ENCODE assay signal across 12 mouse cellular contexts in the genomic region with DNA sequence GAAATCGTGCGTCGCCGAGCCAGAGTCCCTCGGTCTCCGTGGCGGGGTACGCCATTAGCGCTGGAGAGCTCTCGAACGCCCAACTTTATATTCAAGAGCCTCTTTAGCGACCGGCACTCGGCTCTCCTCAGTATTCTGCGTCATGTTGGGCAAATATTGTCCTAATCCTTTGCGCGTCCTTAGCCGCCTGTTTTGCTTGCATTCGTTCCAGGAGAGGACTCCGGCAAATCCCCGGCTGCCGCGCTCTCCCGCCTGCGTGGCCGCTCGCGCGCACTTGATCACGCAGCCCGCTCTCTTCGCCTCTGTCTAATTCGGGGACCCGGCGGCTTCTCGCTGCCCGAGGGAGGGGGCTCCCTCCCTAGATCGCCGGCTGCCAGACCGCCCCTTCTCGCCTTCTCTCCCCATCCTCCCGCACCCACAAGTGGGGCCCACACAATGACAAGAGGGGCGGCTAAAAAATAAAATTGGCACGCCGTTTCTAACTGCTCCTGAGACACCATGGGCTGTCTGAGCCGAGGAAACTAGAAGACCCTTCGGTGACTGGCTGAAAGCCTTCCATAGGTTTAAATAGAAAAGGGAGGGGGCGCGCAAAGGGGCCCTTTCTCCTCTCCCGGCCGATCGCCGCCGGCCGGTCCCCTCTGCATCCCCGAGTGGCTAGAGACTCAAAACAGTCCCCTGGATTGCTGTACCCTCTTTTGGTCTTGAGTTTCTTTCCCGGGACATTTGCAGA. TPM values are rescaled to one million over a fixed set of nuclear protein-coding genes. Genes with fewer than 3 reads are reported as not detected.
DNase-seq lines count a peak whose midpoint lies in the region; ATAC-seq and TF ChIP-seq lines count a peak whose summit lies in the region.
"Had no signal": no experiment of that assay in that cellular context is flagged by ENCODE, and none has a peak within 500 bp of the region (broad histone marks: within the 10 kb centered on the region; RNA-seq: fewer than 3 reads in every experiment).

No protein-coding gene starts in this region.

- no peaks in the 10 kb centered on the region for H3K36me3 ChIP-seq in forebrain, embryonic 15.5 days
- no peaks in the 10 kb centered on the region for H3K36me3 ChIP-seq in midbrain, postnatal 0 days (ENCODE audit: insufficient read depth, low read length)
- no peaks in the 10 kb centered on the region for H3K36me3 ChIP-seq in heart, adult 2 months (ENCODE audit: control insufficient read depth, insufficient read depth, low read length)
- H3K36me3 ChIP-seq in liver, postnatal 0 days (replicated peaks; ENCODE audit: insufficient read depth, low read length), result no peaks in the 10 kb centered on the region

- ATAC-seq in forebrain, embryonic 15.5 days (replicated peaks), result no peak
- no peak for ATAC-seq in midbrain, postnatal 0 days (ENCODE audit: low FRiP score)
- no peak for ATAC-seq in liver, postnatal 0 days

- no peaks in the 10 kb centered on the region for H3K9me3 ChIP-seq in forebrain, embryonic 15.5 days
- H3K9me3 ChIP-seq in midbrain, postnatal 0 days (ENCODE audit: low read length), result no peaks in the 10 kb centered on the region
- H3K9me3 ChIP-seq in liver, postnatal 0 days (ENCODE audit: low read length), result no peaks in the 10 kb centered on the region

- intact Hi-C loops in heart, adult 2 months (cut with DNase I), result no loop called here

- H3K79me2 ChIP-seq in heart, adult 2 months (replicated peaks; ENCODE audit: control insufficient read depth, insufficient read depth, low read length), result no peaks in the 10 kb centered on the region

- H3K4me3 ChIP-seq in forebrain, embryonic 15.5 days, result 0 out of 2 replicates have a peak overlapping the region, but pooled peaks have one; percentile 8
- H3K4me3 ChIP-seq in lung, adult 2 months (replicated peaks; ENCODE audit: extremely low read depth, low read depth, low read length), result no peak overlapping the region
- peak overlapping the region; percentile 37 for H3K4me3 ChIP-seq in midbrain, postnatal 0 days (ENCODE audit: low read depth, low read length)
- H3K4me3 ChIP-seq in heart, adult 2 months, result no peak overlapping the region
- no peak overlapping the region for H3K4me3 ChIP-seq in liver, postnatal 0 days (ENCODE audit: low read depth, low read length)
- H3K4me3 ChIP-seq: erythroblast, embryonic 14.5 days had no signal

- no peak for TF ChIP-seq EP300 in heart, adult 2 months (IDR thresholded peaks at IDR 0.05; ENCODE audit: insufficient read depth, low read depth, low read length)
- TF ChIP-seq EP300 in liver, postnatal 0 days (IDR thresholded peaks at IDR 0.05; ENCODE audit: low read depth), result no peak

- H3K4me2 ChIP-seq in forebrain, embryonic 15.5 days (replicated peaks), result no peak overlapping the region
- peak overlapping the region; percentile 44 for H3K4me2 ChIP-seq in midbrain, postnatal 0 days (ENCODE audit: low read depth, low read length, poor library complexity, severe bottlenecking)
- no peak overlapping the region for H3K4me2 ChIP-seq in liver, postnatal 0 days (ENCODE audit: low read depth, low read length)

- WGBS in forebrain, embryonic 15.5 days, result under 1% methylated on average over 57 of the region's 57 CpGs
- WGBS in lung, adult 2 months, result 3% methylated on average over 57 of the region's 57 CpGs
- WGBS in midbrain, postnatal 0 days, result under 1% methylated on average over 57 of the region's 57 CpGs
- 2% methylated on average over 57 of the region's 57 CpGs for WGBS in heart, adult 2 months
- WGBS in liver, postnatal 0 days (ENCODE audit: insufficient replicate concordance), result 2% methylated on average over 57 of the region's 57 CpGs

- no peak overlapping the region for H3K9ac ChIP-seq in forebrain, embryonic 15.5 days (replicated peaks)
- H3K9ac ChIP-seq in midbrain, postnatal 0 days (replicated peaks; ENCODE audit: low read length, poor library complexity, severe bottlenecking), result peak overlapping the region; percentile 48
- no peak overlapping the region for H3K9ac ChIP-seq in heart, adult 2 months (ENCODE audit: low read depth, low read length)
- no peak overlapping the region for H3K9ac ChIP-seq in liver, postnatal 0 days (replicated peaks)

- peaks cover 26% of the 10 kb centered on the region for H3K4me1 ChIP-seq in forebrain, embryonic 15.5 days
- H3K4me1 ChIP-seq in lung, adult 2 months (ENCODE audit: control insufficient read depth, insufficient read depth, low read length), result no peaks in the 10 kb centered on the region
- H3K4me1 ChIP-seq in midbrain, postnatal 0 days (ENCODE audit: insufficient read depth, low read length), result no peaks in the 10 kb centered on the region
- H3K4me1 ChIP-seq in heart, adult 2 months (ENCODE audit: control insufficient read depth, insufficient read depth, low read length), result no peaks in the 10 kb centered on the region
- no peaks in the 10 kb centered on the region for H3K4me1 ChIP-seq in liver, postnatal 0 days (ENCODE audit: insufficient read depth)

- DNase-seq in brain, embryonic 14.5 days (ENCODE audit: low read depth), result peak; percentile 64
- DNase-seq in lung, adult 2 months, result peak; percentile 33
- no peak for DNase-seq in midbrain, postnatal 0 days (ENCODE audit: low spot score)
- no peak for DNase-seq in heart, adult 2 months
- DNase-seq in liver, postnatal 0 days, result no peak
- no peak for DNase-seq in left cerebral cortex, adult 9 months (ENCODE audit: low spot score in 2 of 2)
- DNase-seq: kidney, adult 2 months; thymus, postnatal 4 days had no signal

- peaks cover 97% of the 10 kb centered on the region for H3K27me3 ChIP-seq in forebrain, embryonic 15.5 days
- H3K27me3 ChIP-seq in midbrain, postnatal 0 days (ENCODE audit: insufficient read depth, low read length), result peaks cover 30% of the 10 kb centered on the region
- H3K27me3 ChIP-seq in heart, adult 2 months (ENCODE audit: control insufficient read depth, insufficient read depth, low read length), result peaks cover 18% of the 10 kb centered on the region
- H3K27me3 ChIP-seq in liver, postnatal 0 days (ENCODE audit: insufficient read depth, low read length), result peaks cover 100% of the 10 kb centered on the region

- no peak overlapping the region for H3K27ac ChIP-seq in forebrain, embryonic 15.5 days (replicated peaks)
- peak overlapping the region; percentile 48 for H3K27ac ChIP-seq in midbrain, postnatal 0 days (ENCODE audit: low read depth, low read length)
- H3K27ac ChIP-seq in heart, adult 2 months, result no peak overlapping the region
- H3K27ac ChIP-seq in liver, postnatal 0 days (ENCODE audit: low read depth), result no peak overlapping the region

- no peak for TF ChIP-seq CTCF in brain, embryonic 14.5 days (IDR thresholded peaks at IDR 0.05; ENCODE audit: borderline replicate concordance, extremely low read depth, insufficient read depth, insufficient read length)
- TF ChIP-seq CTCF in lung, adult 2 months (IDR thresholded peaks at IDR 0.05; ENCODE audit: insufficient read depth, low read length), result no peak
- TF ChIP-seq CTCF in midbrain, postnatal 0 days (IDR thresholded peaks at IDR 0.05), result no peak
- no peak for TF ChIP-seq CTCF in heart, adult 2 months (IDR thresholded peaks at IDR 0.05)
- no peak for TF ChIP-seq CTCF in liver, postnatal 0 days (IDR thresholded peaks at IDR 0.05; ENCODE audit: low read depth)

- TF ChIP-seq POLR2A in brain, embryonic 14.5 days (IDR thresholded peaks at IDR 0.05; ENCODE audit: borderline replicate concordance, extremely low read depth, insufficient read depth, insufficient read length, poor library complexity, severe bottlenecking), result no peak
- TF ChIP-seq POLR2A in lung, adult 2 months (IDR thresholded peaks at IDR 0.05; ENCODE audit: borderline replicate concordance, extremely low read depth, low read depth, low read length), result no peak
- TF ChIP-seq POLR2A in heart, adult 2 months (IDR thresholded peaks at IDR 0.05; ENCODE audit: insufficient read depth, low read depth, low read length), result no peak

RNA-seq across cellular contexts. Expression of a gene that starts 1.7 kb away (rescaled TPM):
- 6.8 and 12.2 TPM in 2 replicates for polyA plus RNA-seq in brain, embryonic 14.5 days (2012; rRNA removed)
- polyA plus RNA-seq in forebrain, embryonic 15.5 days (2015; fragmentation: Nextera tagmentation; extraction: Ambion mirVana), result 0.08 TPM in 1 of 2 replicates, not detected in the other
- polyA plus RNA-seq in lung, adult 2 months (2012; rRNA removed), result 0.06 and 0.18 TPM in 2 replicates
- total RNA-seq in midbrain, postnatal 0 days (2014; rRNA removed), result 34.9 and 36.0 TPM in 2 replicates
- 3.0 and 3.4 TPM in 2 replicates for polyA plus RNA-seq in midbrain, postnatal 0 days (2015; fragmentation: Nextera tagmentation; extraction: Ambion mirVana)
- not detected for total RNA-seq in heart, adult 2 months (2021)
- not detected in 2 replicates for polyA plus RNA-seq in heart, adult 2 months (2012; rRNA removed)
- not detected in 2 replicates for polyA plus RNA-seq in liver, postnatal 0 days (2015; fragmentation: Nextera tagmentation; extraction: Ambion mirVana)
- total RNA-seq: left cerebral cortex, postnatal 25 days; monocyte, adult 5-6 weeks had no signal
- polyA plus RNA-seq: erythroblast, embryonic 14.5 days had no signal

Comparison
In these comparisons a context has a peak if more than half of its experiments do, and no peak if none do; other contexts are left out.
1. DNase-seq: peak in brain, embryonic 14.5 days (single experiment) and lung, adult 2 months (single experiment); none in midbrain, postnatal 0 days (single experiment), heart, adult 2 months (0 of 2), liver, postnatal 0 days (single experiment) and left cerebral cortex, adult 9 months (0 of 2).
2. H3K4me3 ChIP-seq: peak in forebrain, embryonic 15.5 days (single experiment) and midbrain, postnatal 0 days (single experiment); none in lung, adult 2 months (single experiment), heart, adult 2 months (single experiment) and liver, postnatal 0 days (single experiment).